Comparison of ENCODE assay signal across 10 mouse cellular contexts in genomic region chr11:71389659-71390058, GRCm38 (mm10).
DNase-seq lines count a peak whose midpoint lies in the region; ATAC-seq and TF ChIP-seq lines count a peak whose summit lies in the region.
"Had no signal": no experiment of that assay in that cellular context is flagged by ENCODE, and none has a peak within 500 bp of the region (broad histone marks: within the 10 kb centered on the region; RNA-seq: fewer than 3 reads in every experiment).

No protein-coding gene starts in this region.

- WGBS in heart, embryonic 11.5 days (ENCODE audit: insufficient replicate concordance) = 20% methylated on average over 7 of the region's 7 CpGs
- 7% methylated on average over 7 of the region's 7 CpGs for WGBS in hindbrain, embryonic 16.5 days
- WGBS in midbrain, embryonic 14.5 days = 4% methylated on average over 7 of the region's 7 CpGs

- H3K36me3 ChIP-seq in heart, embryonic 11.5 days (ENCODE audit: control insufficient read depth, insufficient read depth, low read length) = no peaks in the 10 kb centered on the region
- H3K36me3 ChIP-seq in hindbrain, embryonic 16.5 days (ENCODE audit: control insufficient read depth, insufficient read depth, low read length) = no peaks in the 10 kb centered on the region
- H3K36me3 ChIP-seq in midbrain, embryonic 14.5 days (ENCODE audit: control insufficient read depth, insufficient read depth, low read length) = no peaks in the 10 kb centered on the region
- H3K36me3 ChIP-seq: limb, embryonic 15.5 days; stomach, embryonic 15.5 days had no signal

- H3K4me1 ChIP-seq in heart, embryonic 11.5 days (ENCODE audit: control insufficient read depth, insufficient read depth, low read length) = no peaks in the 10 kb centered on the region
- H3K4me1 ChIP-seq in hindbrain, embryonic 16.5 days (ENCODE audit: control insufficient read depth, insufficient read depth, low read depth, low read length) = peaks cover 8% of the 10 kb centered on the region; the same call in 1 of the 2 replicates
- H3K4me1 ChIP-seq in midbrain, embryonic 14.5 days (ENCODE audit: control insufficient read depth, insufficient read depth, low read length) = peaks cover 9% of the 10 kb centered on the region; the same call in 1 of the 2 replicates
- H3K4me1 ChIP-seq: limb, embryonic 15.5 days; stomach, embryonic 15.5 days had no signal

- H3K4me3 ChIP-seq in heart, embryonic 11.5 days (ENCODE audit: low read depth, low read length) = no peak overlapping the region
- no peak overlapping the region for H3K4me3 ChIP-seq in hindbrain, embryonic 16.5 days (ENCODE audit: low read length)
- H3K4me3 ChIP-seq in midbrain, embryonic 14.5 days (replicated peaks; ENCODE audit: low read depth, low read length) = no peak overlapping the region
- H3K4me3 ChIP-seq in gastrocnemius, adult 2 months = no peak overlapping the region
- H3K4me3 ChIP-seq: limb, embryonic 15.5 days; stomach, embryonic 15.5 days had no signal

- no peak overlapping the region for H3K27ac ChIP-seq in heart, embryonic 11.5 days (ENCODE audit: low read depth, low read length)
- H3K27ac ChIP-seq in hindbrain, embryonic 16.5 days (ENCODE audit: low read depth, low read length) = peak overlapping the region; percentile 63
- peak overlapping the region; percentile 58 for H3K27ac ChIP-seq in midbrain, embryonic 14.5 days (replicated peaks; ENCODE audit: low read depth, low read length)
- H3K27ac ChIP-seq in gastrocnemius, adult 2 months = no peak overlapping the region
- H3K27ac ChIP-seq: limb, embryonic 15.5 days; stomach, embryonic 15.5 days had no signal

- no peaks in the 10 kb centered on the region for H3K9me3 ChIP-seq in heart, embryonic 11.5 days (replicated peaks; ENCODE audit: control insufficient read depth, low read length)
- no peaks in the 10 kb centered on the region for H3K9me3 ChIP-seq in hindbrain, embryonic 16.5 days (ENCODE audit: control insufficient read depth, low read length)
- H3K9me3 ChIP-seq in midbrain, embryonic 14.5 days (ENCODE audit: control insufficient read depth, low read length) = no peaks in the 10 kb centered on the region
- H3K9me3 ChIP-seq: limb, embryonic 15.5 days; stomach, embryonic 15.5 days had no signal

- H3K4me2 ChIP-seq in heart, embryonic 11.5 days = no peak overlapping the region
- H3K4me2 ChIP-seq in hindbrain, embryonic 16.5 days (ENCODE audit: low read length) = peak overlapping the region; percentile 35
- H3K4me2 ChIP-seq in midbrain, embryonic 14.5 days (ENCODE audit: low read length) = peak overlapping the region; percentile 41
- H3K4me2 ChIP-seq: limb, embryonic 15.5 days; stomach, embryonic 15.5 days had no signal

- DNase-seq in heart, postnatal 14 days = peak; percentile 13 to 37
- peak; percentile 42 for DNase-seq in Muller cell, postnatal 12 days (ENCODE audit: inconsistent ontology term)
- DNase-seq in cerebellum, postnatal 25 days = peak; percentile 57 to 64
- DNase-seq in midbrain, embryonic 14.5 days = peak; percentile 66
- no peak for DNase-seq in gastrocnemius, adult 2 months
- no peak for DNase-seq in gastrocnemius, postnatal 36 days

- intact Hi-C loops in heart, postnatal 14 days (cut with DNase I) = no loop called here
- intact Hi-C loops in gastrocnemius, adult 2 months (cut with DNase I) = no loop called here
- intact Hi-C loops in gastrocnemius, postnatal 36 days (cut with DNase I) = no loop called here

- no peak for ATAC-seq in heart, embryonic 11.5 days (replicated peaks; ENCODE audit: insufficient number of reproducible peaks, low FRiP score, low TSS enrichment)
- peak; percentile 95 for ATAC-seq in hindbrain, embryonic 16.5 days
- ATAC-seq in midbrain, embryonic 14.5 days (ENCODE audit: low FRiP score, low TSS enrichment) = peak; percentile 86; the same call in 1 of the 2 replicates

- no peaks in the 10 kb centered on the region for H3K27me3 ChIP-seq in heart, embryonic 11.5 days (ENCODE audit: control insufficient read depth, insufficient read depth, low read length)
- H3K27me3 ChIP-seq in hindbrain, embryonic 16.5 days (replicated peaks; ENCODE audit: control insufficient read depth, insufficient read depth, low read length) = no peaks in the 10 kb centered on the region
- H3K27me3 ChIP-seq in midbrain, embryonic 14.5 days (ENCODE audit: control insufficient read depth, insufficient read depth, low read length) = no peaks in the 10 kb centered on the region
- H3K27me3 ChIP-seq: limb, embryonic 15.5 days; stomach, embryonic 15.5 days had no signal

- no peak for TF ChIP-seq CTCF in gastrocnemius, adult 2 months (IDR thresholded peaks at IDR 0.05)

- no peak overlapping the region for H3K9ac ChIP-seq in heart, embryonic 11.5 days (ENCODE audit: low read depth, low read length)
- H3K9ac ChIP-seq in hindbrain, embryonic 16.5 days (ENCODE audit: low read depth, low read length) = peak overlapping the region; percentile 18
- peak overlapping the region; percentile 4; the same call in 1 of the 2 replicates for H3K9ac ChIP-seq in midbrain, embryonic 14.5 days (replicated peaks; ENCODE audit: low read length)
- H3K9ac ChIP-seq: limb, embryonic 15.5 days; stomach, embryonic 15.5 days had no signal

Comparison
In these comparisons a context has a peak if more than half of its experiments do, and no peak if none do; other contexts are left out.
1. DNase-seq: peak in heart, postnatal 14 days (2 of 2), Muller cell, postnatal 12 days (single experiment), cerebellum, postnatal 25 days (2 of 2) and midbrain, embryonic 14.5 days (single experiment); none in gastrocnemius, adult 2 months (single experiment) and gastrocnemius, postnatal 36 days (0 of 2).
2. H3K27ac ChIP-seq: peak in hindbrain, embryonic 16.5 days (single experiment) and midbrain, embryonic 14.5 days (single experiment); none in heart, embryonic 11.5 days (single experiment) and gastrocnemius, adult 2 months (single experiment).